In genomic region chr9:43102931-43103330, GRCm38 (mm10) we compare ENCODE assay signal across 8 mouse cellular contexts. TPM values are rescaled to one million over a fixed set of nuclear protein-coding genes. Genes with fewer than 3 reads are reported as not detected.
DNase-seq lines count a peak whose midpoint lies in the region; ATAC-seq lines count a peak whose summit lies in the region.

No protein-coding gene starts in this region.

- no peaks in the 10 kb centered on the region for H3K27me3 ChIP-seq in heart, embryonic 14.5 days (ENCODE audit: control insufficient read depth, insufficient read depth, low read length)
- no peaks in the 10 kb centered on the region for H3K27me3 ChIP-seq in embryonic facial prominence, embryonic 11.5 days (ENCODE audit: control insufficient read depth, insufficient read depth, low read length)
- H3K27me3 ChIP-seq in hindbrain, embryonic 16.5 days (replicated peaks; ENCODE audit: control insufficient read depth, insufficient read depth, low read length), result no peaks in the 10 kb centered on the region
- H3K27me3 ChIP-seq in midbrain, embryonic 15.5 days (replicated peaks), result no peaks in the 10 kb centered on the region

- 85% methylated on average over 2 of the region's 2 CpGs for WGBS in heart, embryonic 14.5 days
- 90% methylated on average over 2 of the region's 2 CpGs for WGBS in embryonic facial prominence, embryonic 11.5 days
- 92% methylated on average over 2 of the region's 2 CpGs for WGBS in hindbrain, embryonic 16.5 days
- WGBS in midbrain, embryonic 15.5 days, result 88% methylated on average over 2 of the region's 2 CpGs

- peaks cover 8 to 37% of the 10 kb centered on the region in 2 experiments for H3K4me1 ChIP-seq in heart, embryonic 14.5 days (ENCODE audit: control insufficient read depth in 2 of 2, insufficient read depth in 2 of 2, low read length in 2 of 2)
- H3K4me1 ChIP-seq in embryonic facial prominence, embryonic 11.5 days (ENCODE audit: control insufficient read depth, insufficient read depth, low read length), result no peaks in the 10 kb centered on the region; the same call in 1 of the 2 replicates
- peaks cover 29% of the 10 kb centered on the region for H3K4me1 ChIP-seq in hindbrain, embryonic 16.5 days (ENCODE audit: control insufficient read depth, insufficient read depth, low read depth, low read length)
- H3K4me1 ChIP-seq in midbrain, embryonic 15.5 days, result peaks cover 41% of the 10 kb centered on the region

- peak overlapping the region; percentile 83 for H3K4me2 ChIP-seq in heart, embryonic 14.5 days (ENCODE audit: low read length)
- peak overlapping the region; percentile 20 for H3K4me2 ChIP-seq in embryonic facial prominence, embryonic 11.5 days (ENCODE audit: low read depth, low read length)
- peak overlapping the region; percentile 43 for H3K4me2 ChIP-seq in hindbrain, embryonic 16.5 days (ENCODE audit: low read length)
- peak overlapping the region; percentile 74 for H3K4me2 ChIP-seq in midbrain, embryonic 15.5 days

- no peak for DNase-seq in heart, adult 9 months (ENCODE audit: low spot score in 2 of 2)
- DNase-seq in embryonic facial prominence, embryonic 11.5 days (ENCODE audit: low spot score), result no peak
- no peak for DNase-seq in urinary bladder, postnatal 14 days (ENCODE audit: low spot score)
- no peak for DNase-seq in thymus, postnatal 0 days (ENCODE audit: low spot score)
- DNase-seq in thymus, postnatal 36 days, result no peak

- ATAC-seq in heart, embryonic 14.5 days (ENCODE audit: insufficient number of reproducible peaks, insufficient read depth, low FRiP score, low read depth), result no peak
- no peak for ATAC-seq in embryonic facial prominence, embryonic 11.5 days (replicated peaks; ENCODE audit: insufficient number of reproducible peaks, low FRiP score, low TSS enrichment, low read depth)
- ATAC-seq in hindbrain, embryonic 16.5 days, result no peak
- no peak for ATAC-seq in midbrain, embryonic 15.5 days (replicated peaks)

- H3K9me3 ChIP-seq in heart, embryonic 14.5 days (ENCODE audit: control insufficient read depth, low read length), result no peaks in the 10 kb centered on the region
- H3K9me3 ChIP-seq in embryonic facial prominence, embryonic 11.5 days (replicated peaks; ENCODE audit: control insufficient read depth, low read length), result no peaks in the 10 kb centered on the region
- H3K9me3 ChIP-seq in hindbrain, embryonic 16.5 days (ENCODE audit: control insufficient read depth, low read length), result no peaks in the 10 kb centered on the region
- no peaks in the 10 kb centered on the region for H3K9me3 ChIP-seq in midbrain, embryonic 15.5 days

- H3K27ac ChIP-seq in heart, embryonic 14.5 days (replicated peaks in 1 of 2; ENCODE audit: control insufficient read depth in 1 of 2, insufficient read depth in 1 of 2, low read depth in 2 of 2, low read length in 2 of 2), result no peak overlapping the region
- no peak overlapping the region for H3K27ac ChIP-seq in embryonic facial prominence, embryonic 11.5 days (replicated peaks; ENCODE audit: low read depth, low read length)
- H3K27ac ChIP-seq in hindbrain, embryonic 16.5 days (ENCODE audit: low read depth, low read length), result no peak overlapping the region
- H3K27ac ChIP-seq in midbrain, embryonic 15.5 days, result no peak overlapping the region

- H3K4me3 ChIP-seq in heart, embryonic 14.5 days (ENCODE audit: control insufficient read depth in 1 of 2, insufficient read depth in 1 of 2, low read depth in 1 of 2, low read length in 2 of 2), result peak overlapping the region in 1 of 2 experiments; percentile 84; a peak in 2 of 4 replicates
- H3K4me3 ChIP-seq in embryonic facial prominence, embryonic 11.5 days (ENCODE audit: low read depth, low read length), result 0 out of 2 replicates have a peak overlapping the region, but pooled peaks have one; percentile 9
- H3K4me3 ChIP-seq in hindbrain, embryonic 16.5 days (ENCODE audit: low read length), result no peak overlapping the region
- H3K4me3 ChIP-seq in midbrain, embryonic 15.5 days, result 0 out of 2 replicates have a peak overlapping the region, but pooled peaks have one; percentile 2

- peak overlapping the region; percentile 93 for H3K9ac ChIP-seq in heart, embryonic 14.5 days (ENCODE audit: low read length)
- 0 out of 2 replicates have a peak overlapping the region, but pooled peaks have one; percentile 18 for H3K9ac ChIP-seq in embryonic facial prominence, embryonic 11.5 days (replicated peaks; ENCODE audit: low read length)
- no peak overlapping the region for H3K9ac ChIP-seq in hindbrain, embryonic 16.5 days (ENCODE audit: low read depth, low read length)
- H3K9ac ChIP-seq in midbrain, embryonic 15.5 days, result 0 out of 2 replicates have a peak overlapping the region, but pooled peaks have one; percentile 1

- H3K36me3 ChIP-seq in heart, embryonic 14.5 days (ENCODE audit: control insufficient read depth, insufficient read depth, low read length), result no peaks in the 10 kb centered on the region
- H3K36me3 ChIP-seq in embryonic facial prominence, embryonic 11.5 days (replicated peaks; ENCODE audit: control insufficient read depth, insufficient read depth, low read depth, low read length), result no peaks in the 10 kb centered on the region
- H3K36me3 ChIP-seq in hindbrain, embryonic 16.5 days (ENCODE audit: control insufficient read depth, insufficient read depth, low read length), result no peaks in the 10 kb centered on the region
- H3K36me3 ChIP-seq in midbrain, embryonic 15.5 days (replicated peaks), result no peaks in the 10 kb centered on the region

RNA-seq across cellular contexts. Expression of gene Arhgef12, which starts 4.1 kb away (rescaled TPM):
- 18.0 and 20.5 TPM in 2 replicates for polyA plus RNA-seq in heart, embryonic 14.5 days (2014; fragmentation: Nextera tagmentation; extraction: Ambion mirVana)
- 8.2 and 10.5 TPM in 2 replicates for polyA plus RNA-seq in embryonic facial prominence, embryonic 11.5 days (2014; fragmentation: Nextera tagmentation; extraction: Ambion mirVana)
- polyA plus RNA-seq in hindbrain, embryonic 16.5 days (2015; fragmentation: Nextera tagmentation; extraction: Ambion mirVana), result 17.0 and 17.9 TPM in 2 replicates
- polyA plus RNA-seq in midbrain, embryonic 15.5 days (2015; fragmentation: Nextera tagmentation; extraction: Ambion mirVana), result 24.8 and 29.1 TPM in 2 replicates
- 2.2 and 3.1 TPM in 2 replicates for polyA plus RNA-seq in thymus, postnatal 0 days (2015; fragmentation: Nextera tagmentation; extraction: Ambion mirVana)

RNA-seq across cellular contexts. Expression of gene Tmem136, which starts 13.4 kb away (rescaled TPM):
- 15.1 and 17.2 TPM in 2 replicates for polyA plus RNA-seq in heart, embryonic 14.5 days (2014; fragmentation: Nextera tagmentation; extraction: Ambion mirVana)
- 13.6 and 13.9 TPM in 2 replicates for polyA plus RNA-seq in embryonic facial prominence, embryonic 11.5 days (2014; fragmentation: Nextera tagmentation; extraction: Ambion mirVana)
- polyA plus RNA-seq in hindbrain, embryonic 16.5 days (2015; fragmentation: Nextera tagmentation; extraction: Ambion mirVana), result 9.2 and 11.4 TPM in 2 replicates
- polyA plus RNA-seq in midbrain, embryonic 15.5 days (2015; fragmentation: Nextera tagmentation; extraction: Ambion mirVana), result 10.5 and 13.0 TPM in 2 replicates
- 0.29 and 1.1 TPM in 2 replicates for polyA plus RNA-seq in thymus, postnatal 0 days (2015; fragmentation: Nextera tagmentation; extraction: Ambion mirVana)

Comparison
In these comparisons a context has a peak if more than half of its experiments do, and no peak if none do; other contexts are left out.
1. H3K4me2 ChIP-seq: peak in every context shown above with its lines; median percentile 83 in heart, embryonic 14.5 days; 74 in midbrain, embryonic 15.5 days; 43 in hindbrain, embryonic 16.5 days; 20 in embryonic facial prominence, embryonic 11.5 days.